Mouse (Mus musculus) myocyte (in vitro differentiated cells): Measurements from ENCODE around the gene Mms19. TPM values are rescaled to one million over a fixed set of nuclear protein-coding genes. Genes with fewer than 3 reads are reported as not detected.

Experiments used
- H3K27me3 ChIP-seq: one replicate; pipeline ENCODE4 v1.6.1; 2011; ENCODE audit not compliant: control insufficient read depth, insufficient read depth, insufficient read length
- H3K36me3 ChIP-seq: one replicate; pipeline ENCODE4 v1.6.1; 2011; ENCODE audit not compliant: control insufficient read depth, insufficient read depth
- H3K4me2 ChIP-seq: one replicate; pipeline ENCODE4 v1.6.1; 2011; ENCODE audit warnings: low read depth, control low read depth
- H3K4me3 ChIP-seq: one replicate; pipeline ENCODE4 v1.5.1; 2011; ENCODE audit warnings: mild to moderate bottlenecking, control low read depth, moderate library complexity
- H3K79me2 ChIP-seq: one replicate; pipeline ENCODE4 v1.6.1; 2011; ENCODE audit not compliant: control insufficient read depth, insufficient read depth
- H3ac ChIP-seq: one replicate; pipeline ENCODE4 v1.6.1; 2011; ENCODE audit not compliant: control insufficient read depth, insufficient read length
- E2F4 ChIP-seq: IDR thresholded peaks from one replicate; pipeline ENCODE4 v1.6.1; 2011; ENCODE audit warnings: mild to moderate bottlenecking, control low read depth, moderate library complexity; ENCODE audit not compliant: insufficient read depth
- POLR2A ChIP-seq: IDR thresholded peaks from one replicate; pipeline ENCODE4 v1.6.1; 2011; ENCODE audit warnings: low read depth, mild to moderate bottlenecking, control low read depth, moderate library complexity; ENCODE audit not compliant: insufficient read length
- TCF3 ChIP-seq: IDR thresholded peaks from one replicate; pipeline ENCODE4 v1.6.1; 2011; ENCODE audit warnings: low read depth, control low read depth; ENCODE audit not compliant: insufficient read length
- polyA plus RNA-seq: library from polyadenylated mRNA; unstranded; fragments of >200 nt; fragmentation: generic; extraction: Trizol; gene quantifications from one replicate; pipeline ENCODE4 v1.2.1, GENCODE M21; 2012; ENCODE audit warnings: missing spikeins

Gene Mms19
- polyA plus RNA-seq, 1 experiment = 34.2 TPM

DNA sequence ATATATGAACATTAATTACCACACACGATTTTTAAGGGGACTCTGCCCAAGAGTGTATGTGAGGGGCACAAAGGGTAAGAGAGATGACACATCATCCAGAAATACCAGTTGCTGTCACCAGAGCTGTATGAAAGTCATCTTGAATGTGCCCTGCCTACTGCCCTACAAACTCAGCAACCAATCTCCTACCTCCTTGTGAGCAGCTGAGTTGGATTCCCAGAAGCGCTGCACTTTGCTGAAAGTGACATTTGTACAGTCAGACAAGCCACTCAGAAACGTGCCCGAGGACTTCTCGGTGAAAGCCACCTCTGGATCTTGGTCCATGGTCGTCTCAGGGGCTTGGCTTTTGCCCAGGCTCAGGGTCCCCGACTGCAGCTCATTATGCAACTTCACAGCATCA is 86.0 kb downstream of the Mms19 start:
- Histone ChIP-seq H3K27me3 (no peaks in the 10 kb centered on the region), H3ac (peak overlapping the region; percentile 38), H3K4me2 (peak overlapping the region; percentile 99), H3K36me3 (peaks cover 15% of the 10 kb centered on the region), H3K79me2 (peaks cover 15% of the 10 kb centered on the region), H3K4me3 (peak overlapping the region; percentile 92)
- TF ChIP-seq E2F4 (no peak), TCF3 (no peak), POLR2A (peak; percentile 13)

Other genes starting within 250 kb of the Mms19 start
- gene Slit1, start 237.5 kb downstream of the Mms19 start, polyA plus RNA-seq = 0.80 TPM
- gene Arhgap19, start 179.1 kb downstream of the Mms19 start, polyA plus RNA-seq = 4.4 TPM
- 0.19 TPM for gene Frat1, start 151.2 kb downstream of the Mms19 start, polyA plus RNA-seq
- 0.79 TPM for gene Frat2, start 133.0 kb downstream of the Mms19 start, polyA plus RNA-seq
- gene Rrp12, start 85.0 kb downstream of the Mms19 start, polyA plus RNA-seq = 45.4 TPM
- 552 TPM for gene Pgam1, start 69.2 kb downstream of the Mms19 start, polyA plus RNA-seq
- gene Exosc1, start 47.7 kb downstream of the Mms19 start, polyA plus RNA-seq = 49.4 TPM
- gene Zdhhc16, start 47.7 kb downstream of the Mms19 start, polyA plus RNA-seq = 124 TPM
- gene Ubtd1, start 606 bp upstream of the Mms19 start, polyA plus RNA-seq = 141 TPM
- gene Ankrd2, start 54.8 kb upstream of the Mms19 start, polyA plus RNA-seq = 110 TPM
- 2.4 TPM for gene Hoga1, start 64.5 kb upstream of the Mms19 start, polyA plus RNA-seq
- gene 4933411K16Rik, start 71.1 kb upstream of the Mms19 start, polyA plus RNA-seq = 0.30 TPM
- 32.3 TPM for gene Morn4, start 105.2 kb upstream of the Mms19 start, polyA plus RNA-seq
- 37.5 TPM for gene Pi4k2a, start 109.3 kb upstream of the Mms19 start, polyA plus RNA-seq
- gene Avpi1, start 147.9 kb upstream of the Mms19 start, polyA plus RNA-seq = 128 TPM
- gene Marveld1, start 166.2 kb upstream of the Mms19 start, polyA plus RNA-seq = 36.1 TPM
- 22.4 TPM for gene Zfyve27, start 182.8 kb upstream of the Mms19 start, polyA plus RNA-seq
- 0.04 TPM for gene Sfrp5, start 221.1 kb upstream of the Mms19 start, polyA plus RNA-seq